Mouse (Mus musculus) C2C12 (cell line): Measurements from ENCODE around the gene Gm6525. TPM values are rescaled to one million over a fixed set of nuclear protein-coding genes. Genes with fewer than 3 reads are reported as not detected.

Experiments
- H3K27me3 ChIP-seq: one replicate; pipeline ENCODE4 v1.6.1; 2011; ENCODE audit not compliant: control insufficient read depth, insufficient read depth, insufficient read length
- H3K36me3 ChIP-seq: one replicate; pipeline ENCODE4 v1.6.1; 2011; ENCODE audit not compliant: control insufficient read depth, insufficient read depth
- H3K4me3 ChIP-seq: one replicate; pipeline ENCODE4 v1.5.1; 2011; ENCODE audit warnings: mild to moderate bottlenecking, control low read depth; ENCODE audit not compliant: poor library complexity, insufficient read depth, severe bottlenecking
- H3K79me2 ChIP-seq: one replicate; pipeline ENCODE4 v1.6.1; 2011; ENCODE audit not compliant: control insufficient read depth, insufficient read depth
- H3K79me3 ChIP-seq: one replicate; pipeline ENCODE4 v1.6.1; 2011; ENCODE audit warnings: low read depth, control low read depth
- H3ac ChIP-seq: one replicate; pipeline ENCODE3; 2011; ENCODE audit warnings: low read depth; ENCODE audit not compliant: control insufficient read depth, insufficient read length
- CEBPB ChIP-seq: IDR thresholded peaks from one replicate; pipeline ENCODE4 v1.6.1; 2011; ENCODE audit warnings: low read depth, mild to moderate bottlenecking, control low read depth, moderate library complexity
- CTCF ChIP-seq: IDR thresholded peaks from one replicate; pipeline ENCODE4 v1.5.1; 2011; ENCODE audit not compliant: control insufficient read depth, insufficient read depth, insufficient read length
- FOSL1 ChIP-seq: IDR thresholded peaks from one replicate; pipeline ENCODE4 v1.8.0; 2011; ENCODE audit warnings: mild to moderate bottlenecking, low read length; ENCODE audit not compliant: poor library complexity, insufficient read depth, severe bottlenecking
- MAX ChIP-seq: IDR thresholded peaks from one replicate; pipeline ENCODE4 v1.6.1; 2011; ENCODE audit warnings: mild to moderate bottlenecking, control low read depth
- MYOD1 ChIP-seq: IDR thresholded peaks from one replicate; pipeline ENCODE4 v1.6.1; 2011; ENCODE audit warnings: low read depth; ENCODE audit not compliant: control insufficient read depth, insufficient read length
- MYOG ChIP-seq: IDR thresholded peaks from one replicate; pipeline ENCODE4 v1.6.1; 2011; ENCODE audit not compliant: control insufficient read depth, insufficient read length; ENCODE audit errors: extremely low read depth
- USF1 ChIP-seq: IDR thresholded peaks from one replicate; pipeline ENCODE4 v1.6.1; 2011; ENCODE audit warnings: low read depth, mild to moderate bottlenecking, control low read depth, moderate library complexity
- polyA plus RNA-seq: library from polyadenylated mRNA; unstranded; fragments of >200 nt; fragmentation: generic; extraction: Trizol; gene quantifications from one replicate; pipeline ENCODE4 v1.2.1, GENCODE M21; 2012; ENCODE audit warnings: missing spikeins

Gm6525 gene
- polyA plus RNA-seq, 1 experiment = 0.08 TPM

DNA sequence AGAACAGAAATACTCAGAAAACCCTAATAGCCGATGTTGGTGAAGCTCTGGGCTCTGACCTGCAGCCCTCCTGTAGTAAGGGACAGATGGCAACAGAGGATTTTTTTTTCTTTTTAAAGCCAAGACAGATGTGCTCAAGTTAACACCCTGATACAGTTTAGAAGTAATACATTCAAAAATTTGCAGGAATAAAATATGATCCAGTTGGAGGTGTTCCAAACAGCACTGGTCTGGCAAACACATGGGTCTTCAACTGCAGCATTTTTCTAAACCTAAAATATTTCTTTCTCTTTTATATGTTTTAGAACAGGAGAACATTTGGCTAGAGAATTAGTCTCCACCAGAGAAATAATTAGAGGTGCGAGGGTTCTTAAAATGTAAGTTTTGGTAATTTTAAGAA is 44.6 kb downstream of the Gm6525 start:
- no peak for TF ChIP-seq CEBPB
- TF ChIP-seq CTCF = no peak
- TF ChIP-seq USF1 = no peak
- no peak for TF ChIP-seq MYOG
- no peak for TF ChIP-seq MAX
- TF ChIP-seq MYOD1 = no peak
- TF ChIP-seq FOSL1 = no peak
- H3K79me2 ChIP-seq = no peaks in the 10 kb centered on the region
- no peak overlapping the region for H3ac ChIP-seq
- H3K27me3 ChIP-seq = no peaks in the 10 kb centered on the region
- no peaks in the 10 kb centered on the region for H3K36me3 ChIP-seq
- H3K79me3 ChIP-seq = no peaks in the 10 kb centered on the region
- no peak overlapping the region for H3K4me3 ChIP-seq

DNA sequence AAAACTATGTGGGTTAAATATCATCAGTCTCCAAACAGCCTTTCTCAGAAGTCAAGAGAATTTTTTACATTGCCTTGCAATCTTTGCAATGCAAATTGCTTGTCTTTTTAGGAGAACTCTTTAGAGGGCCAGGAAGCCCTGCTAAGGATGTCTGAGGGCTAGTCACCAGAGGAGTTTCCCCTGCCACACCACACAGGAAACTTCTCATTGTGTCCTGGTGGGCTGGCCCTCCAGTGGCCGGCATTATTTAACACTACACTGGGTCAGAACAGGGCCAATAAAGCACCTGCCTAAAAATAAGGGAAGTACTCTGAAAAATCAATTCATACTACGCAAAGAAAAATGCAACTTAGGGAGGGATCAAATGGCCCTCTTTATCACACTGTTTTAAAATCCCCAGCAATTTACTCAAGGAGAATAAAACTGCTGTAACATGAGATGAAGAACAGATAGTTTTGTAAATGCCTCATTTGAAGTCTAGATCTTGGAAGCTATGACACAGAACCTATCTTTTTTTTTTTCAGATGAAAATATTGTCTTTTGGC is 45.3 kb downstream of the Gm6525 start:
- TF ChIP-seq MYOG (no peak), USF1 (no peak), CEBPB (no peak), MYOD1 (no peak), MAX (no peak), FOSL1 (no peak), CTCF (no peak)
- Histone ChIP-seq H3K4me3 (no peak overlapping the region), H3K36me3 (no peaks in the 10 kb centered on the region), H3K79me3 (no peaks in the 10 kb centered on the region), H3K79me2 (no peaks in the 10 kb centered on the region), H3K27me3 (no peaks in the 10 kb centered on the region), H3ac (no peak overlapping the region)

DNA sequence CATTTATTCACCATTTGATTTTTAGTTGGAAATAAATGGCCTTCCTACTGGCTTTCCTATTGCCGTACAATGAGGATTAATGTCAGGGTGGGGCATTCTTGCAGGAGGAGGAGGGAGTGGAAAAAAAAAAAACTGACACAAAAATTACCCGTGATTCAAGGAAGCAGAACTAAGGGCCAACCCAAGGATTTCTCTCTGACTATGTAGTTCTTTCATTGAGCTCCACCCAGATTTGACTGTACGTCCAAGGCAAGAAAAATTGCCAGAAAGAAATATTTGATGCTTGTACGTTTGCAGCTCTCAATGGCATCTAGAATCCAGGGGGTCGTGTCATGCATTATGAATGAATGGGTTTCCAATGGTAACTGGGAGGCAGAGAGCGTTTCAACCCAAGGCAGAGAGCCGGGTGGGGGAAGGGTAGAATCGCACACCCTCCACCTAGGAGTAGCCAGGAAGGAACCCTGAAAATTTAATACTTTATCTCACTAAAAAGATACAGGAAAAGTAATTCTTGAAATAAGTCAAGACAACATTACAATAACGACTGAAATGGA is 45.9 kb downstream of the Gm6525 start:
- Histone ChIP-seq H3K36me3 (no peaks in the 10 kb centered on the region), H3K27me3 (no peaks in the 10 kb centered on the region), H3K79me3 (no peaks in the 10 kb centered on the region), H3K79me2 (no peaks in the 10 kb centered on the region), H3ac (no peak overlapping the region), H3K4me3 (peak overlapping the region; percentile 34)
- TF ChIP-seq CTCF (no peak), FOSL1 (no peak), CEBPB (no peak), USF1 (no peak), MYOD1 (no peak), MYOG (no peak), MAX (no peak)

DNA sequence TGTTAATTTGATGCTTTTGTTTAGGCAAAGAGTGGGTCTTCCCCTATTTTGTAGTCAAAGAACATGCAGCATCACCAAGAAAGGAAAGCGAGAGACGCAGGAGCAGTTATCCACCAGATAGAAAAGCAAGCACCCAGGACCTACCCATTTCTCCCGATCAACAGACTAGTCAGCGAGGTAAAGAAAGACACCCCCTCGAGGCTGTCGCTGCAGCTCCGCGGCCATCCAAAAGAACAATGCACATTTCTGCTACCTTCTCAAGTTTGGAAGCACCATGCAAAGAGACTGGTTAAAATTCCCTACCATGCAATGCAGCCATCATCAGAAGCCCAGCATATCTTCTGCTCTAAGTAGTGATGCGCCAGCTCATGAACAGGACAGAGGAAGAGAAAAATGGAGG is 46.4 kb downstream of the Gm6525 start:
- TF ChIP-seq MYOG (no peak), FOSL1 (no peak), MYOD1 (no peak), CTCF (no peak), CEBPB (no peak), MAX (no peak), USF1 (no peak)
- Histone ChIP-seq H3K4me3 (peak overlapping the region; percentile 34), H3K36me3 (no peaks in the 10 kb centered on the region), H3K27me3 (no peaks in the 10 kb centered on the region), H3ac (peak overlapping the region; percentile 54), H3K79me2 (no peaks in the 10 kb centered on the region), H3K79me3 (no peaks in the 10 kb centered on the region)

DNA sequence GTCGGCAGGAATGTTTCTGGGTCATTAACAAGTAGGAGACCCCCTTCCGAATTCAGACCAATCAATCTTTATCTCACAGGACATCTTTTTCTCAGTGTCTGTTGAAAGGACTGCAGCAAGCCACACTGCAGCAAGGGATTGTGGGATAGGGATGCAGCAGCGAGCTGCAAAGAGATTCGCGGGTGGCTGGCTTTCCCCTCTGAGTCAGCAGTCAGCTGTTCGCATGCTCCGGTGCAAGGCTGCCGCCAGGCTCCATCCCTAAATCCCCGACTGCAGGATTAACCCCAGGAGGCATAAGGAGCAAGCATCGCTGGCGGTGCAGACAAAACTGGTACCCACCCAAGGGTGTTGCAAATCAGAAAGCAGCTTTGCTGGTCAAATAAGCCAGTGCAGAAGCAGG is 46.8 kb downstream of the Gm6525 start:
- Histone ChIP-seq H3K27me3 (no peaks in the 10 kb centered on the region), H3K4me3 (peak overlapping the region; percentile 34), H3K79me3 (no peaks in the 10 kb centered on the region), H3K79me2 (no peaks in the 10 kb centered on the region), H3K36me3 (no peaks in the 10 kb centered on the region), H3ac (peak overlapping the region; percentile 54)
- TF ChIP-seq USF1 (no peak), CEBPB (no peak), MYOD1 (peak; percentile 35), FOSL1 (no peak), MYOG (no peak)

Other genes with a start within 250 kb of the Gm6525 start
- gene Tmem131l, start 133.9 kb upstream of the Gm6525 start, polyA plus RNA-seq = 10.4 TPM
- 11.1 TPM for gene Mnd1, start 18.3 kb upstream of the Gm6525 start, polyA plus RNA-seq
- 2.4 TPM for gene Trim2, start 132.8 kb downstream of the Gm6525 start, polyA plus RNA-seq